Mouse (Mus musculus) MEL (cell line): Measurements from ENCODE around the gene Fam169a. TPM values are rescaled to one million over a fixed set of nuclear protein-coding genes. Genes with fewer than 3 reads are reported as not detected.

Source experiments
- DNase-seq: peaks from one replicate; pipeline ENCODE4 v3.0.0; 2011; ENCODE audit warnings: low read depth, low spot score
- H3K27ac ChIP-seq: 2 replicates; pipeline ENCODE4 v1.5.1; 2012; ENCODE audit warnings: low read depth, mild to moderate bottlenecking, control low read depth, low read length, moderate library complexity; ENCODE audit not compliant: control insufficient read depth
- H3K27me3 ChIP-seq, 2 experiments: fragments of 150-350 bp in 1 of 2; sonication (generic) in 1 of 2; 2 replicates each; pipeline ENCODE4 v1.6.1; 2012; ENCODE audit warnings: low read length in 2 of 2, mild to moderate bottlenecking in 2 of 2, improper control_type of control experiment in 1 of 2, moderate library complexity in 1 of 2; ENCODE audit not compliant: insufficient read depth in 2 of 2, control insufficient read depth in 1 of 2
- H3K36me3 ChIP-seq, 2 experiments: 2 replicates each; pipeline ENCODE4 v1.6.1; 2012 to 2014; ENCODE audit warnings: low read length in 2 of 2, improper control_type of control experiment in 1 of 2, inconsistent platforms in 1 of 2, mild to moderate bottlenecking in 1 of 2; ENCODE audit not compliant: insufficient read depth in 2 of 2, control insufficient read depth in 1 of 2
- H3K4me1 ChIP-seq, 2 experiments: fragments of 150-350 bp in 1 of 2; sonication (generic) in 1 of 2; 2 replicates each; pipeline ENCODE4 v1.6.1; 2012; ENCODE audit warnings: low read length in 2 of 2, improper control_type of control experiment in 1 of 2, mild to moderate bottlenecking in 1 of 2; ENCODE audit not compliant: insufficient read depth in 2 of 2, control insufficient read depth in 1 of 2
- H3K4me3 ChIP-seq, 2 experiments: fragments of 150-350 bp in 1 of 2; sonication (generic) in 1 of 2; 2 replicates each; pipeline ENCODE4 v1.5.1; 2012; ENCODE audit warnings: low read depth in 2 of 2, low read length in 2 of 2, mild to moderate bottlenecking in 2 of 2, moderate library complexity in 2 of 2, control low read depth in 1 of 2, improper control_type of control experiment in 1 of 2; ENCODE audit not compliant: control insufficient read depth in 1 of 2, insufficient read depth in 1 of 2
- H3K79me2 ChIP-seq: 2 replicates; pipeline ENCODE4 v1.6.1; 2012; ENCODE audit warnings: mild to moderate bottlenecking, low read length, moderate library complexity; ENCODE audit not compliant: control insufficient read depth, poor library complexity, insufficient read depth
- H3K9ac ChIP-seq: 2 replicates; pipeline ENCODE4 v1.6.1; 2012; ENCODE audit warnings: low read depth, mild to moderate bottlenecking, control low read depth, low read length, moderate library complexity; ENCODE audit not compliant: control insufficient read depth, poor library complexity, severe bottlenecking
- H3K9me3 ChIP-seq: fragments of 150-350 bp; sonication (generic); replicated peaks from 2 replicates; pipeline ENCODE4 v1.6.1; 2012; ENCODE audit warnings: mild to moderate bottlenecking, low read length, improper control_type of control experiment, moderate library complexity; ENCODE audit not compliant: insufficient read depth
- BHLHE40 ChIP-seq: IDR thresholded peaks from 2 replicates; pipeline ENCODE4 v1.6.1; 2012; ENCODE audit warnings: low read depth, mild to moderate bottlenecking, inconsistent platforms, low read length, improper control_type of control experiment, borderline replicate concordance
- CHD1 ChIP-seq: IDR thresholded peaks from 2 replicates; pipeline ENCODE4 v1.6.1; 2012; ENCODE audit warnings: low read depth, mild to moderate bottlenecking, inconsistent platforms, low read length, improper control_type of control experiment
- CHD2 ChIP-seq: IDR thresholded peaks from 2 replicates; pipeline ENCODE4 v1.6.1; 2011; ENCODE audit warnings: low read length, improper control_type of control experiment
- CTCF ChIP-seq, 3 experiments: IDR thresholded peaks in 2 of 3; conservative IDR thresholded peaks in 1 of 3; 2 replicates each; pipeline ENCODE4 v1.5.1; 2011 to 2012; ENCODE audit warnings: low read length in 3 of 3, low read depth in 2 of 3, mild to moderate bottlenecking in 2 of 3, improper control_type of control experiment in 1 of 3, inconsistent platforms in 1 of 3, mixed read lengths in 1 of 3, moderate library complexity in 1 of 3; ENCODE audit not compliant: control insufficient read depth in 1 of 3, insufficient read depth in 1 of 3, poor library complexity in 1 of 3, severe bottlenecking in 1 of 3
- E2F4 ChIP-seq: IDR thresholded peaks from 2 replicates; pipeline ENCODE4 v1.6.1; 2011; ENCODE audit warnings: low read depth, low read length, improper control_type of control experiment, borderline replicate concordance
- ELF1 ChIP-seq: IDR thresholded peaks from 2 replicates; pipeline ENCODE4 v1.6.1; 2014; ENCODE audit warnings: low read depth, mild to moderate bottlenecking, inconsistent platforms, low read length, improper control_type of control experiment, moderate library complexity
- EP300 ChIP-seq, 2 experiments: IDR thresholded peaks; 2 replicates each; pipeline ENCODE4 v1.6.1; 2011; ENCODE audit warnings: improper control_type of control experiment in 2 of 2, low read length in 2 of 2, low read depth in 1 of 2, mild to moderate bottlenecking in 1 of 2
- GATA1 ChIP-seq: IDR thresholded peaks from 2 replicates; pipeline ENCODE4 v1.6.1; 2011; ENCODE audit warnings: low read depth, low read length, improper control_type of control experiment
- JUND ChIP-seq: IDR thresholded peaks from 2 replicates; pipeline ENCODE4 v1.6.1; 2011; ENCODE audit warnings: low read depth, mild to moderate bottlenecking, improper control_type of control experiment, low read length
- MAFK ChIP-seq: IDR thresholded peaks from 2 replicates; pipeline ENCODE4 v1.6.1; 2011; ENCODE audit warnings: low read depth, mild to moderate bottlenecking, low read length, improper control_type of control experiment, borderline replicate concordance
- MAX ChIP-seq: IDR thresholded peaks from 2 replicates; pipeline ENCODE4 v1.6.1; 2011; ENCODE audit warnings: low read length, improper control_type of control experiment
- MEF2A ChIP-seq: IDR thresholded peaks from 2 replicates; pipeline ENCODE4 v1.6.1; 2014; ENCODE audit warnings: low read depth, mild to moderate bottlenecking, inconsistent platforms, low read length, improper control_type of control experiment; ENCODE audit not compliant: poor library complexity, insufficient replicate concordance, severe bottlenecking; ENCODE audit errors: extremely low read depth
- MYC ChIP-seq: IDR thresholded peaks from 2 replicates; pipeline ENCODE4 v1.6.1; 2011; ENCODE audit warnings: low read depth, mild to moderate bottlenecking, low read length, improper control_type of control experiment, moderate library complexity
- NELFE ChIP-seq: IDR thresholded peaks from 2 replicates; pipeline ENCODE4 v1.6.1; 2011; ENCODE audit warnings: low read depth, low read length, improper control_type of control experiment
- NRF1 ChIP-seq: IDR thresholded peaks from 2 replicates; pipeline ENCODE4 v1.6.1; 2014; ENCODE audit warnings: low read depth, mild to moderate bottlenecking, inconsistent platforms, low read length, improper control_type of control experiment, moderate library complexity; ENCODE audit not compliant: poor library complexity, insufficient read depth, severe bottlenecking
- POLR2A ChIP-seq, 2 experiments: IDR thresholded peaks; 2 replicates each; pipeline ENCODE4 v1.6.1; 2011 to 2012; ENCODE audit warnings: low read length in 2 of 2, mild to moderate bottlenecking in 2 of 2, control low read depth in 1 of 2, improper control_type of control experiment in 1 of 2, low read depth in 1 of 2, moderate library complexity in 1 of 2; ENCODE audit not compliant: control insufficient read depth in 1 of 2, insufficient read depth in 1 of 2, poor library complexity in 1 of 2
- POLR2AphosphoS2 ChIP-seq: IDR thresholded peaks from 2 replicates; pipeline ENCODE4 v1.6.1; 2011; ENCODE audit warnings: low read length, improper control_type of control experiment
- POLR2AphosphoS5 ChIP-seq: IDR thresholded peaks from 2 replicates; pipeline ENCODE4 v1.6.1; 2012; ENCODE audit warnings: low read depth, borderline replicate concordance, mild to moderate bottlenecking, inconsistent platforms, low read length, moderate library complexity, mixed read lengths
- RAD21 ChIP-seq: IDR thresholded peaks from 2 replicates; pipeline ENCODE4 v1.6.1; 2011; ENCODE audit warnings: mild to moderate bottlenecking, low read depth, low read length, improper control_type of control experiment
- SIN3A ChIP-seq: IDR thresholded peaks from 2 replicates; pipeline ENCODE4 v1.6.1; 2012; ENCODE audit warnings: low read length, improper control_type of control experiment, inconsistent platforms
- SMC3 ChIP-seq: IDR thresholded peaks from 2 replicates; pipeline ENCODE4 v1.6.1; 2011; ENCODE audit warnings: low read depth, low read length, improper control_type of control experiment
- TAL1 ChIP-seq: IDR thresholded peaks from 2 replicates; pipeline ENCODE4 v1.6.1; 2012; ENCODE audit warnings: mild to moderate bottlenecking, inconsistent platforms, low read length, moderate library complexity, mixed read lengths
- TCF12 ChIP-seq: IDR thresholded peaks from 2 replicates; pipeline ENCODE4 v1.6.1; 2014; ENCODE audit warnings: low read depth, mild to moderate bottlenecking, inconsistent platforms, low read length, improper control_type of control experiment, moderate library complexity
- UBTF ChIP-seq: IDR thresholded peaks from 2 replicates; pipeline ENCODE4 v1.6.1; 2012; ENCODE audit warnings: low read depth, mild to moderate bottlenecking, inconsistent platforms, low read length, improper control_type of control experiment, moderate library complexity, borderline replicate concordance; ENCODE audit not compliant: insufficient read depth
- USF1 ChIP-seq: IDR thresholded peaks from 2 replicates; pipeline ENCODE4 v1.6.1; 2014; ENCODE audit warnings: low read depth, mild to moderate bottlenecking, inconsistent platforms, low read length, improper control_type of control experiment, moderate library complexity
- USF2 ChIP-seq, 2 experiments: IDR thresholded peaks; 2 replicates each; pipeline ENCODE4 v1.6.1; 2011 to 2012; ENCODE audit warnings: improper control_type of control experiment in 2 of 2, low read length in 2 of 2, borderline replicate concordance in 1 of 2, inconsistent platforms in 1 of 2, low read depth in 1 of 2, mild to moderate bottlenecking in 1 of 2; ENCODE audit not compliant: insufficient read depth in 1 of 2
- ZMIZ1 ChIP-seq: IDR thresholded peaks from 2 replicates; pipeline ENCODE4 v1.6.1; 2012; ENCODE audit warnings: low read depth, mild to moderate bottlenecking, inconsistent platforms, low read length, improper control_type of control experiment, moderate library complexity
- ZNF384 ChIP-seq: IDR thresholded peaks from 2 replicates; pipeline ENCODE4 v1.6.1; 2012; ENCODE audit warnings: low read depth, mild to moderate bottlenecking, inconsistent platforms, low read length, improper control_type of control experiment
- polyA plus RNA-seq, 2 experiments: library from polyadenylated mRNA; stranded (reverse) in 1 of 2; unstranded in 1 of 2; fragments of >175 nt in 1 of 2; fragments of >200 nt in 1 of 2; gene quantifications; 2 replicates each; pipeline versions ENCODE4 v1.2.1 to v1.2.4; 2012; ENCODE audit warnings: low replicate concordance in 2 of 2, low read depth in 1 of 2; ENCODE audit not compliant: insufficient read length in 2 of 2, insufficient read depth in 1 of 2, missing spikeins in 1 of 2
- total RNA-seq: library from RNA; depleted of rRNA; stranded (reverse); fragments of 300-350 nt; gene quantifications from 2 replicates; pipeline ENCODE4 v1.2.3, GENCODE M21; 2012

The Fam169a gene
- total and polyA plus RNA-seq, 3 experiments: 0.62 to 0.89 TPM; not detected in 1

- H3K27ac ChIP-seq: no peak overlapping the region
- no peak overlapping the region for H3K4me3 ChIP-seq
- no peaks in the 10 kb centered on the region for H3K27me3 ChIP-seq
- TF ChIP-seq NELFE (no peak), CTCF (IDR thresholded peaks at IDR 0.05 in 2 of 3, conservative IDR thresholded peaks at IDR 0.05 in 1 of 3; ENCODE audit: control insufficient read depth in 1 of 3, insufficient read depth in 1 of 3, low read depth in 2 of 3, low read length in 3 of 3, poor library complexity in 1 of 3, severe bottlenecking in 1 of 3) (peak; percentile 42 to 84 (median 66)), SMC3 (peak; percentile 46), MAX (no peak), SIN3A (no peak), RAD21 (peak; percentile 41), ELF1 (no peak), NRF1 (no peak), ZMIZ1 (no peak), USF1 (no peak), POLR2AphosphoS5 (no peak), MEF2A (no peak), TCF12 (no peak), UBTF (no peak), TAL1 (no peak), JUND (no peak), MYC (peak; percentile 74), GATA1 (peak; percentile 42; the same call in 1 of the 2 replicates)
- peaks cover 3 to 6% of the 10 kb centered on the region in 2 experiments; a peak in 3 of 4 replicates for H3K36me3 ChIP-seq
- H3K9me3 ChIP-seq: no peaks in the 10 kb centered on the region
- no peaks in the 10 kb centered on the region for H3K4me1 ChIP-seq
- no peaks in the 10 kb centered on the region for H3K79me2 ChIP-seq
- H3K9ac ChIP-seq: no peak overlapping the region
- peak; percentile 78 for DNase-seq
Observed at GRCm38 (mm10) chr13:97145834-97146233, 78.7 kb downstream of the Fam169a start.

GRCm38 (mm10) chr13:97175520-97176264 is 108.6 kb downstream of the Fam169a start:
- DNase-seq: no peak
- Histone ChIP-seq H3K9ac (no peak overlapping the region), H3K79me2 (no peaks in the 10 kb centered on the region), H3K36me3 (peaks cover 0 to 8% of the 10 kb centered on the region in 2 experiments; a peak in 2 of 4 replicates), H3K9me3 (no peaks in the 10 kb centered on the region), H3K4me1 (no peaks in the 10 kb centered on the region), H3K27me3 (no peaks in the 10 kb centered on the region), H3K27ac (no peak overlapping the region), H3K4me3 (no peak overlapping the region)
- TF ChIP-seq MAFK (no peak), CHD1 (no peak), ZNF384 (no peak), CHD2 (no peak), USF1 (no peak), E2F4 (no peak), USF2 (IDR thresholded peaks at IDR 0.05; ENCODE audit: borderline replicate concordance in 1 of 2, insufficient read depth in 1 of 2, low read depth in 1 of 2, low read length in 2 of 2) (no peak), TCF12 (no peak), ELF1 (no peak), POLR2AphosphoS2 (no peak), NRF1 (no peak), SMC3 (no peak), MEF2A (no peak), EP300 (IDR thresholded peaks at IDR 0.05; ENCODE audit: low read depth in 1 of 2, low read length in 2 of 2) (no peak), POLR2A (IDR thresholded peaks at IDR 0.05; ENCODE audit: control insufficient read depth in 1 of 2, insufficient read depth in 1 of 2, low read depth in 1 of 2, low read length in 2 of 2, poor library complexity in 1 of 2) (no peak), ZMIZ1 (no peak), BHLHE40 (no peak)
